Mouse (Mus musculus): ENCODE data around the gene Nptx1. TPM values are rescaled to one million over a fixed set of nuclear protein-coding genes. Genes with fewer than 3 reads are reported as not detected.

Nptx1 gene
- total RNA-seq, 1 experiment from 2014 or later = 0.10 TPM

DNA sequence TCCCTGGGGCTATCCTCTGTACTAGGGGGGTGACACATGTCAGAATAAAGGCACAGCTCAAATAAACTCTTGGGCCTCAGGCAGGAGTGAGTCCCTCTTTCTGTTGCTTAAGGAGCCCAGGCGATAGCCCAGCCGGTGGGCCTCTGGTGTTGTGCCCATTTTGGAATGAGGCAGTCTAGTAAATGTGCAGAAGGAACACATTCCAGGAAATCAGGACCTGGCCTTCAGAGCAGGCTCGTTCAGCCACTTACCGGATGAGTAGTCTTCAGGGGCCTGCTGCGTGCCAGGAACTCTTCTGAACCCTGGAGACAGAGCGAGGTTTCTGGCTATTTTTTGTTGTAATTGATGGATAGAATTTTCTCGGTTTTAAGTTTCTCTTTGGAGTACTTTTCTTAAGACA is 7.2 kb upstream of the Nptx1 start:
- no peak for ATAC-seq (replicated peaks in 1 of 2; ENCODE audit: insufficient read depth in 1 of 2, low FRiP score in 2 of 2, low TSS enrichment in 1 of 2, low read depth in 1 of 2, poor library complexity in 2 of 2, severe bottlenecking in 2 of 2)

DNA sequence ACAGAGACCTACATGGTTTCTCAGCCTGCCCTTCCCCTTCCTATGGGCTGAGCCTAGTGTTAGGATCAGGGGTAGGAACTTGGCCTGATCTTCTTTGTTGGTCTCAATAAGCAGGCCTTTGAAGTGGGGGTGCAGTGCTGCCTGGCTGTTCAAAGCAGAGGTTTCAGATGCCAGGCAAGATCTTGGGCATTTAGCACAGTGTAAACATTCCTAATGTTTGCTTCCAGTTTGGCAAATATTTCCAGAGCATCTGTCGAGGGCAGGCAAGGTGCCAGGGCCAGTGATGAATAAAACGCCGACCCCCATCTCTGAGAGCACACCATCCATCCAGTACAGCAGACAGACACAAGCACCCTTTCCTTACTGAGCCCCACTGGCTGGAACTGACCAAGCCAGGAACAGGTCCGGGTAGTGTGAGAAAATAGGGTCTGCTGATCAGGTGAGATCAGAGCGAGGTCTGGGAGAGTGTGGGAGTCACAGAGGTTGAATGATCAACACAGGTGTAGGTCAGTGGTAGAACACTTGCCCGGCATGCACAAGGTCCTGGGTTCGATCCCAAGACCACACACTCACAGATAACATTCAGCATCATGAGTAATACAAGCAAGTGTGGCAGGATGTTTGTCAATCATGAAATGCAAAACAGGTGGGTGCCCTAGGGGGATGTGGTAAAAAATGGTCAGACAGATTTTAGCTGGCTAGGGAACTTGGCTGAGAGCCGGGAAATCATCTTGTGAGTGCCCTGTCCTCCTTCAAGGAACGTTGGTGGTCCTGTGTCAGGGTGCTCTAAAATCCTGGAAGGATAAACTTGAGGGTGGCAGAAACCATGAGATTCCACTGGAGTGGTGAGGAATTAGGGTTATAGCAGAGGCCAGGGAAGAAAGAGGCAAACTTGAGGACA is 5.6 kb upstream of the Nptx1 start:
- no peak for ATAC-seq (replicated peaks in 1 of 2; ENCODE audit: insufficient read depth in 1 of 2, low FRiP score in 2 of 2, low TSS enrichment in 1 of 2, low read depth in 1 of 2, poor library complexity in 2 of 2, severe bottlenecking in 2 of 2)

DNA sequence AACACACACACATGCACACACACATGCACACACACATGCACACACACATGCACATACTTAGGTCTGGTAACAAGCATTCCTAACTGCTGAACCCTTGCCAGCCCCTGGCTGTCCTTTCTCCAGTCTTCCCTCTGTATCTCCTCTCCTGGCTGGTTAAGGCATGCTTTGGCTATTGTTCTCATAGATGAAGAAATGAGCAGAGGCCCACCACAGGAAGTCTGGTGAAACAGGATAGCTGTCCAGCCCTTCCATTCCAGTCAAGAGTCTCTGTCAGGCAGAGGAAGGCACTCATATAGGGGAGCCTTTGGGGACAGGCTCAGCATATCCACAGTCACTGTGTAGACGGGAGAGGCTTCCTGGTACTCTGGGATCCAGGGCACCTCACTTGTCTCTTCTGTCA is 4.7 kb upstream of the Nptx1 start:
- ATAC-seq (replicated peaks in 1 of 2; ENCODE audit: insufficient read depth in 1 of 2, low FRiP score in 2 of 2, low TSS enrichment in 1 of 2, low read depth in 1 of 2, poor library complexity in 2 of 2, severe bottlenecking in 2 of 2) = no peak

DNA sequence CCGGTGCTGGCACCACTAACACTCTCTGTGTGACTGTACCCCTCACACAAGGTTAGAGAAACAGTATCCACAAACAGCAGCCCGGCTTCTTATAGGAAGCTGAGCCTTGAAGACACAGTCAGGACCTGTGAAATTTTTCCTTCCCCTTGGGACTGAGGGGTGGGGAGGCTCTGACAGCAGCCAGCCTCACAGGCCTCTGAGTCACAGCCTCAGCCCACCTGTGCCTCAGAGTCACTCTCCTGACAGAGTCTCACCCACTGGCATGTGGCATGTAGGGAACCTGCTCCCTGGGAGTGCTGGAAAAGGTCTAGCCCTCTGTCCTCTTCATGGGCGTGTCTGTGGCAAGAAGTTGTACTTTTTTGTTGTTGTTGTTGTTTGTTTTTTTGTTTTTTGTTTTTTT is 3.9 kb upstream of the Nptx1 start:
- no peak for ATAC-seq (replicated peaks in 1 of 2; ENCODE audit: insufficient read depth in 1 of 2, low FRiP score in 2 of 2, low TSS enrichment in 1 of 2, low read depth in 1 of 2, poor library complexity in 2 of 2, severe bottlenecking in 2 of 2)

DNA sequence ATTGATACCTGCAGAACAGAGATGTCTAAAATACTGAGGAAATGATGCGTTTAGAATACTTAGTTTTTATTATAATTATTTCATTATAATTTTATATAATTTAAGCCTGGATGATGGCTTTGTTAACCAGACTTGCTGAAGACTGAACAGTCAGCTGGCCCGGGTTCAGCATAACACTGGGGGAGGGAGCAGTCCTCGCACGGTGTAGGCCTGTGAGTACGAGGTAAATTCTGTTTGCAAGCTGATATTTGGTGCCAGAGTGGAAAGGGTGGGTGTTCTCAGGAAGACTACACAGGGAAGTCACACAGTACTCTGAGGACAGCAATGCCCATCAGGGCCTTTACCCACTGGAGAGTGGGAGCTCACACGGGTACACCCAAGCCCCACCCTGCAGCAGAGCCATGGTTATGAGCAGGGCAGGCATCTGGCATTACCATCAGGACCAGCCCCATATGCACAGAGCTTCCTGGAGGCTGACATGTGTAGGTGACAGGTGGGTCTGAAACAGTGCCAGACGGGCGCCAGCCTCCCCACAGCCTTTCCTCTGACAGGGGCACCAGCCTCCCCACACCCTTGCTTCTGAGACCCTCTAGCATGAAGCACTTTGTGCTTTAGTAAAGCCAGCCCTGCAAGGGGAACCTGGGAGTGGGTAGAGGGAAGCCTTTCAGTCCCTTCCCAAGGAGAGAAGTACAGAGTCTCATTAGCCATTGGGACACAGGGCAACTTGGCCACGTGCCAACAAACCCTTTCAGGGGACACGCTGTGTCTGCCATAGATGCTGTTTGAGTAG is 3.2 kb upstream of the Nptx1 start:
- ATAC-seq (replicated peaks in 1 of 2; ENCODE audit: insufficient read depth in 1 of 2, low FRiP score in 2 of 2, low TSS enrichment in 1 of 2, low read depth in 1 of 2, poor library complexity in 2 of 2, severe bottlenecking in 2 of 2) = no peak

DNA sequence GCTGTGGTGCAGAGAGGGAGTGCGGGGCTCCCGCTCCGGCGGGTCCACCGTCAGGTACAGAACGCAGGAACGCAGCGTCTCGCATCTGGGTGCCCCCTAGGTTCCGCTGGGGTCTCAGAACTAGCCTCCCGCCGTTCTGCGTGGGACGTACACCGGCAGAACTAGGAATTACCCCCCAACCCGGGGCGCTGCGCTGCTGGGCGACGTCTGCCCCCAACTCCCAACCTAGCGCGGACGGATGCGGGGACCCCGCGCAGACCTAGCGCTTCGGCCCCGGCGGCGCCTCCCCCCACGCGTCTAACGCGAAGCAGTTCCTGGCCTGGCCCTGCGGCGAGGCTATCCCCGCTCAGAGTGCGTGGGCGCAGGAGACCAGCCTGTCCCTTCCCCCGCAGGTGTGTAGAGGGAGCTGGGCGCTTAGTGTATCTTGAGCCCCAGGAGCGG is 1.8 kb upstream of the Nptx1 start:
- ATAC-seq (replicated peaks in 1 of 2; ENCODE audit: insufficient read depth in 1 of 2, low FRiP score in 2 of 2, low TSS enrichment in 1 of 2, low read depth in 1 of 2, poor library complexity in 2 of 2, severe bottlenecking in 2 of 2) = no peak

DNA sequence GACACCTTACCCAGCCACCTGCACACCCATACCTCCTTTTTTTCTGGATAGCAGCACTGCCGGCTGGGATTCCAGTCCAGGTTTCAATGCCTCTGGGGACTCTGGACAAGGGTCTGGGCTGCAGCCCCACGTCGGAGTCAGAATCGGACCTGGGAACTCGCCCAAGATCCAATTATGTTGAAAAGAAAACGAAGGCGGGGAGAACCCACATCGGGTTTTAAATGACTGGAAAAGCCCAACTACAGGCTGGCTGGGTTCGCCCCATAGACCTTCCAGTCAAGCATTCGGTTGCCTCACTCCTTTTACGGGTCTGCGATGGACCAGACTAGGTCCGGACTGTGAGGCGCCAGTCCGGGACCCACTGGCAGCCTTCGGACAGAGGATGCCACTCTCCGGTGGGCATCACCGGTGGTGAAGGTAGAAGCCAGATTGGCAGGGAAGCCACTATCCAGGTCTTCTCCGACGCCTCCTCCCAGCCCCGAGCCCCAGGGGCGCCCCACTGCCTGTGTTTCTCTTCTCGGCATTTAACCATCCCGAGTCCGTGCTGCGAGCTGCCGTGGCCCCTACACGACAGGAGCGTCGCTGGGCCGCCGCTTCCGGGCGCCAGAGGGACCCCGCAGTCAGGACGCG is 1.3 kb upstream of the Nptx1 start:
- ATAC-seq (replicated peaks in 1 of 2; ENCODE audit: insufficient read depth in 1 of 2, low FRiP score in 2 of 2, low TSS enrichment in 1 of 2, low read depth in 1 of 2, poor library complexity in 2 of 2, severe bottlenecking in 2 of 2) = no peak

DNA sequence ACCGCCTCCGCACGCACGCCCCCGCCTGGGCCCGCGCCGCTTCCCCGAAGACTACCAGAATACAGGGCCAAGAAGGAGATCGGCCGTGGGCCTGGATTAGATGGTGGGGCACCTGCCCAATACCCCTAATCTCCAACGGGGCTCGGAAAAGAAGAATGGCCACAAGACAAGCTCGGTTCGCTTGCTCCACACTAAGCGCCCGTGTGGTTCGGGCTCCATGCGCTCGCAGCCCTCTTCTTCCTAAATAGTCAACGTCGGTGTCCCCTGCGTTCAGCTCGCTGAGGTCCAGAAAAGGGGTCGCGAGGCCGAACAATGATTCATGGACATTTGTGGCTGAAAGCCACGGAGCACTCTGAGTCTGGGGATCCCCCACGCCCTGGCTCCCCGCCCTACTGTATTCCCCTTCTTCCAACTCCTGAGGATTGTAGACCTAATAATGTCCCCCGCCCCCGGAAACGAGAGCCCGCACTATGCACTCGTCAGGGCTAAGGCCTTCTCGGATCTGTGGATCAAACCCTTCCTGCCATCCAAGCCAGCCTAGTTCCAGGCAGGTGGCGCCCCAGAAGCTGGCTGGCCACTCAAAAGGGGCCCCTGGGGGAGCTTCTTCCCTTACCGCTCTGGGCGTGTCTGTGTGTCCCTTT is 518 bp upstream of the Nptx1 start:
- ATAC-seq (replicated peaks in 1 of 2; ENCODE audit: insufficient read depth in 1 of 2, low FRiP score in 2 of 2, low TSS enrichment in 1 of 2, low read depth in 1 of 2, poor library complexity in 2 of 2, severe bottlenecking in 2 of 2) = no peak

DNA sequence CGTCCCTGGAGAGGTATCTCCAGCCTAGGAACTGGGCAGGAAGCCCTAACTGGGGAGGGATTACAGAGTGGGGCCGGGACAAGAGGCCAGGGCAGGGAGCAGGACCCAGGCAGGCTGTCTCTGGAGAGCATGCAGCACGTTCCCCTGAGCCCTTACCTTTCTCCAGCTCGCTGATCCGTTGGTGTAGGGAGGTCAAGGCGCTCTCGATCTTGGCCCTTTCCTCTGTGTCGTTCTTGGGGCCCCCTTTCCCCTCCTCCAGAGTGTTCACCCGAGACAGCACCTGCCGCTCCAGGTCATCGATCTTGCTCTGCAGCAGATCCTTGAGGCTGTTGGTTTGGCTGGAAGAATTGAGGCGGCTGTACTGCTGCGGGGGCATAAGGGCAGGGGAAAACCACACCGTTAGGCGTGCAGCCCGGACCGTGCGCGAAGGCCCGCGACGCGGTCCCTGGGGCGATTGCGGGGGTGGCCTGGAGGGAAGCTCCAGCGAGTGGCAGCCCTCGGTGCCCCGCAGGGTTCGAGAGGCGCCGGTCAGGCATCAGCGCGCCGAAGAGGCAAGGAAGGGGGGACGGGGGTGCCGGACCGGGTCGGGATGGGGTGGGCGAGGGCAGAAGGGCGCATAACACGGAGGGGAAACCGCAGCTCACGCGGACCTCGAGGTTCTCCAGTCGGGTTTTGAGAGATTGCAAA is 914 bp downstream of the Nptx1 start:
- ATAC-seq (replicated peaks in 1 of 2; ENCODE audit: insufficient read depth in 1 of 2, low FRiP score in 2 of 2, low TSS enrichment in 1 of 2, low read depth in 1 of 2, poor library complexity in 2 of 2, severe bottlenecking in 2 of 2) = no peak

DNA sequence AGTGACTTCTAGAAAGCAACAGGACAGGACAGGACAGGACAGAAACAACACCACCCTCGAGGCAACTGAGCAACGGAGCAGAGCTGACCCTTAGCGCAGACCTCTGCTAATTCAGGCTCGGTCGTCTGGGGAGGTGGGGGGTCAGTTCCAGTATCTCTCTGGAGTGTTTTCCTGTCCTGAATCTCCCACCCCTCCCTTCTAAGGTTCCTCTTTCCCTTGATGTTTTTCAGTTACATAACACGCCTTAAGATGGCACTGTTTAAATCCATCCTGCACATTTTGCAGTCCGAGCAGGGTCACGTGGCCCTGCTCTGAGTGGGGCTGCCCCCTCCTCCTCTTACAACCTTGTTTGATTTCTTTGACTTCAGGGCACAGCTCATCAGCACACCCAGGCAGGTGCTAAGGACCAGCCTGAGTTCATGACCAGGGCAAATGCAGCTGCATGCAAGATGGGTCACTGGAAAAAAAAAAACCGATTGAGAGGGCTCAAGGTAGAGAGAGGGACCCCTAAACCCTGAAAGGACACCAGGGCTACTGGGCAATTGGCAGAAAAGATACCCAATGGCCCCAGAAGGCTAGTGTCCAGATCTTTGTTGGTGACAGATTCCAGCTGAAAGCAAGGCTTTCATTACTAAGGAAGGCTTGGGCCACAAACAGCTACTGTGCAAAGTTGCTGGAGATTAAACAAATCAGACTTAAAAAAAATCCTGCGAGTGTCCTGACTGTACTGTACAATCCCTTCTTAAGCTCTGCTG is 1.6 kb downstream of the Nptx1 start:
- ATAC-seq (replicated peaks in 1 of 2; ENCODE audit: insufficient read depth in 1 of 2, low FRiP score in 2 of 2, low TSS enrichment in 1 of 2, low read depth in 1 of 2, poor library complexity in 2 of 2, severe bottlenecking in 2 of 2) = 0 out of 4 replicates have a peak, but pooled peaks of 1 of the 2 experiments have one; percentile 29

DNA sequence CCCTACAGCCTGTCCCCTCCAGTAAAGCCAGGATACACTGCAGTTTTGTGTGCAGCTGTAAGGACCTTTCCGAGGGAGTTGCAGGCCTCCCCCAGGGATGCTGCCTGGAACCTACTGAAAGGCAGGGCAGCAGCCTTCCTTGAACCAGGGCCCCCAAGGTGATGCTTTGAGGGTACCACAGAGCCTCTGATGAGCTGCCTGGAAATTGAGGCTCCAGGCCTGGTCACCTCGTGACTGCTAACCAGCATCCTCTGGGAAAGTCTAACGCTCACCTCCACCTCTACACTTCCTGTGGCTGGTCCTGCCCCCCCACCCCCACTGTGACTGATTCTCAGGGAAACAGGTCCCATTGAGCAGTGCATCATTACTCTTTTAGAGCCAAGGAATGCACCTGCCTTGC is 2.3 kb downstream of the Nptx1 start:
- no peak for ATAC-seq (replicated peaks in 1 of 2; ENCODE audit: insufficient read depth in 1 of 2, low FRiP score in 2 of 2, low TSS enrichment in 1 of 2, low read depth in 1 of 2, poor library complexity in 2 of 2, severe bottlenecking in 2 of 2)

DNA sequence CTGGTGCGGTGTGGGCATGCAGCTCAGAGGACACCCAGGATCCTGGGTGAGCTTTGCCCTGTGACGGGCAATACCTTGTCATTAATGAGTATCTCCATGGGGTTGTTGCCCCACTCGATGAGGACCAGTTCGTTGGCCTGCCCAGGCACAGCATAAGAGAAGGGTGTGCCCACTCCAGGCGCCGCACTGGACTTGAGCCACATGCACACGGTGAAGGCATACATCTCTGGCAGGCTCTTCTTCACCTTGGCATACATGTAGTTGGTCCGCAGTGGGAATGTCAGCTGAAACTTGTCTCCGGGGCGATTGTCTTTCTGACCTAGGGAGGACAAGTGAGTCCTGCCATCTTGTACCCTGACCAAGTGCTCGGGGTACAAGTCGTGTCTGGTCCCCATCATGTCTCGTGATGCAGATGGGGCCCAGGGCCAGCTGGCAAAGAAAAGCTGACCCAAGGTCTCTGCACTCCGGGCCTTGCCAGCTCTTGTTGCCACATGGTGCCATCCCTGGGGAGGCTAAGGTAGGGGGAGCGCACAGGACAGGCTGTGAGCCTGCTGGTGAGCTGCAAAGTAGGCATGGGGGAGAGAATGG is 2.9 kb downstream of the Nptx1 start:
- ATAC-seq (replicated peaks in 1 of 2; ENCODE audit: insufficient read depth in 1 of 2, low FRiP score in 2 of 2, low TSS enrichment in 1 of 2, low read depth in 1 of 2, poor library complexity in 2 of 2, severe bottlenecking in 2 of 2) = no peak

DNA sequence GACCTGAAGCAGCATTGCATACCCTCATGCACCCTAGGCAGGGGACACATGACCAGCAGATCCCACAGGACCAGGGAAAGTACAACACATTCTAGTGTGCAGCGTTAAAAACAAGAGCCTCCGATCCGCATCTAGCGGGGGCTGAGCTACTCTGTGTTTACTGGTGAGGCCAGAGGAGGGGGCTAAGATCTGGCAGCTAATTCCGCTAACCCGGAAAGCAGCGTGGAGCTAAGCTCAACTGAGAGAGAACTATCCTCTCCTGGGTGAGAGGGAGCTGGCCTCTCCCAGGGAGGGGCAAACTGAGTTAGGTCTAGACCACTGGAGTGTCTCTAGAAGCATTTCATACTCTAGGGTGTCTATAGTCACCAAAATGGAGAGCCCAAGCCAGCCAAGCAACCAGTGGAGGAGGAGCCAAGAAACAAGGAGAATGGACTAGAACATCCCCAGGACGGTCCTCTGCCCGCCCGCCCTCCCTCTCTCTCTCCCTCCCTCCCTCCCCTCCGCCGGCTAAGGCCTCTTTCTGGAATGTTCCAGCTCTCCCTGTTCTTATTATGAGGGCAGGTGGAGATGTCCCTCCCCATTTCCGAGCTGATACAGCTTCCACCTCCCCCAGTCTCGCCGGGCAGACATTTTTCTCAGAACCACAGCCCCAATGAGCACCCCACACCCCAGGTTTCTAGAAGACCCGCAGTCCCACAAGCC is 3.6 kb downstream of the Nptx1 start:
- ATAC-seq (replicated peaks in 1 of 2; ENCODE audit: insufficient read depth in 1 of 2, low FRiP score in 2 of 2, low TSS enrichment in 1 of 2, low read depth in 1 of 2, poor library complexity in 2 of 2, severe bottlenecking in 2 of 2) = no peak

DNA sequence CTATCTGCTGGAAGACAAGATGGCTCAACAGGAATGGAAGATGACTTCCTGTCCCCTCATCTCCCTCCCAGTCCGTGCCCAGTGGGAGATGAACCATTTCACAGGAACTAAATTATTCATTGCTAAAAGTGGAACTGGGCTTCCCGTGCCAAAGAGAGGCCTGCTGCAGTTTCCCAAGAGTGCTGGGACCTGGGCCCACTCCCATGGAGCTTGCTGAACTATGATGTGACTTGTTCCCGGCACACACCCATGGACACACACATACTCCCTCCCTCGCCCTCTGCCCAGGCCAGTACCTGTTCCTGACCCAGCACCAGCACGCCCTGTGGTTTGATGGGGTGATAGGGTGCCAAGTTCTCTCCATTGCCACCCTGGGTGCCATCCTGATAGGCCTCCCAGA is 4.7 kb downstream of the Nptx1 start:
- no peak for ATAC-seq (replicated peaks in 1 of 2; ENCODE audit: insufficient read depth in 1 of 2, low FRiP score in 2 of 2, low TSS enrichment in 1 of 2, low read depth in 1 of 2, poor library complexity in 2 of 2, severe bottlenecking in 2 of 2)

DNA sequence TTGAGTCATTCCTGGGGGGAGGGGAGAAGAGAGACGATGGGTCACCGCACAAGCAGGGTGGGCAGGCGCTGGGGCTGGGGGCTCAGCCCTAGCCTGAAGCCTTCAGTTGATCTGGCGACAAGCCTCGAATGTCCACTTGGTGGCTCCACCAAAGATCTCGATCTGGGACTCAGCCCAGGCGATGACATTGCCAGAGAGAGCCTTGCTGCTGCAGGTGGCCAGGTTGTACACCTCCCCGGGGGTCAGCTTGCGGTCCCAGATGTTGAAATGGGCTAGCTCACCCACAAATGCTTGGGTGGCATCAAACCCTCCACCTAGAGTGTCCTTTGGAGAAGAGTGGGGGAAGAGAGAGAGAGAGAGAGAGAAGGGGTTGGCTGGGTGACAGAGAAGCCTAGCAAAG is 5.2 kb downstream of the Nptx1 start:
- ATAC-seq (replicated peaks in 1 of 2; ENCODE audit: insufficient read depth in 1 of 2, low FRiP score in 2 of 2, low TSS enrichment in 1 of 2, low read depth in 1 of 2, poor library complexity in 2 of 2, severe bottlenecking in 2 of 2) = no peak

DNA sequence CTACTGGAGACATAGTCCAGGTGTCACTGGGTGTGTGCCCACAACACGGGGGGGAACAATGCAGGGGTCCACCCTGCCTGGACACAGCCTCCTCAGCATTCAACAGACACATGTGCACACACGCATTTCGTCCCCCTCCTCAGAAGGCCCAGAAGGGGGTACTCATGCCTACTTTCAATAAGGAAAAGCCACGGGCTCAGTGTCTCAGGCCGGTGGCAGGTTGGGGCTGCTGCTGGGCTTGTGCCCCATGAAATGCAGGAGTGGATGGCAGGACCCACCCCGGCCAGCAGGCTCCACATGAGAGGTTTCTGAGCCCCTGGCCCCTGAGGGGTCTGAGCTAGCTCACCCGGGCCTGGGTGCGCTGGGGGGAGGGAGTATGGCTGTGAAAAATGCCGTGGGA is 6.5 kb downstream of the Nptx1 start:
- ATAC-seq (replicated peaks in 1 of 2; ENCODE audit: insufficient read depth in 1 of 2, low FRiP score in 2 of 2, low TSS enrichment in 1 of 2, low read depth in 1 of 2, poor library complexity in 2 of 2, severe bottlenecking in 2 of 2) = no peak
